Mouse (Mus musculus) cerebellum, adult 9-10 months (tissue): Measurements from ENCODE around the gene Prtg.

Experiments used
- DNase-seq: peaks from one replicate; pipeline ENCODE4 v3.0.0; 2022

The Prtg gene

DNA sequence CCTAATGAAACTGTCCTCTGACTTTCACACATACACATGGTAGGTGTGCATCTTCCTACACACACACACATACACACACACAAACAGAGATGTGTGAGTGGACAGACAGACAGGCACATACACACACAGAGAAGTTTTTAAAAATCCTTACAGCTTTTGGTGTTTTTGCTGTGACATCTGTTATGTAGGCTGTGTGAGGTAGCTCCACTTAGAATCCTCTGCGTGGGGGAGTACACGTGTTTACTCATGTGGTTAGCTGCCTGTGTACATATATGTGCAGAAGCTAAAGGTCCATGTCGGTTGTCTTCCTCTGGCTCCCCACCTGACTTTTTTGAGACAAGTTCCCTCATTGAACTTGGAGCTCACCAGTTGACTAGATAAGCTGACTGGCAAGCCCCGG lies 56.3 kb downstream of the Prtg start:
- DNase-seq, result no peak

DNA sequence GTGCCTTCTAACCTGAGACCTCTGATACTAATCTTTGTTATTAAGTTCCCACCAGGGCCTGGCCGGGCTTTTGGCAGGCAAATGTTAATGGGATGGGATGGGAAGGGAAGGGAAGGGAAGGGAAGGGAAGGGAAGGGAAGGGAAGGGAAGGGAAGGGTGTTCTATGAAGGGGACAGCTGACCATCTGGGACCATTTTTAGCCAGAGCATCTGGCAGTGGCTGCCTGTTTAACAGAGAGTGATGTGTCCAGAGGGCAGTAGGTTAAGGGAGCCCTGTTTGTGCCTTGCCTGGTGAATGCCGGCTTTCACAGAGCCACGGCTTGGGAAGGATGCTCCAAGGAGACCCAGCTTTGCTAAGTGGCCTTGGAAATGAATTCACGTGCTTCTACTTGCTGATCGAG lies 57.1 kb downstream of the Prtg start:
- no peak for DNase-seq

DNA sequence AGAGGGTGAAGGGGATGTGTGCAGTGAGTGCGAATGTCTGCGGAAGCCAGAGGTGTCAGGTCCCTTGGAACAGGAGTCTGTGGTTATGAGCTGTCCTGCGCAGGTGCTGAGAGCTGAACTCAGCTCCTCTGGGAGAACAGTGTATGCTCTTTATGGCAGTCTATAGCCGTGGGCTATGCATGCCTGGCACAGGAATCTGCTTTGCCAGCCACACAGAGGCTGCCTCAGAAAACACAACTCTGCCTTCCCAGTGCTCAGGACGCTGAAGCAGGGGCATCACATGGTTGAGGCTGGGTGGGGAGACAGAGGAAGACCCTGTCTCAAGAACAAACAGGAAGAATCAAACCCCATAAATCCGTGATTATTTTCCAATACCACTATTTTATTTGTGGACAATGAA lies 60.8 kb downstream of the Prtg start:
- no peak for DNase-seq

DNA sequence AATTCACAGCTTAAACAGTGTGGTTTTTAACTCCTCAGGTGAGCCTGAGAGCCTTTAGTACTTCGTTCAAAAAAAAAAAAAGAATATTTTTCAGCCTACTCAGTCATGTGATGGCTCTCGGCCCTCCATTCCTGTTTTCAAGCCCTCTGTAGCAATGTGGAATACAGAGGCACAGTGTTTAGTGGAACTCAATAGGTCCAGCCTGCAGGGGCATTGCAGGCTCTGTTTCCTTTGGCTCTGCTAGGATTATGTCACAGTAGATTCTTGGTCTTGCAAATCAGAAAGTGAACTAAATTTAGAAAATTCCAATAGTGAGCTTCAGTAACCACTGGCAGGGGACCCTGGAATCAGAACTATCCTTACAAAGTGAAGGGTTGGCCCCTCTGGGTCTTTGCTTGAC lies 62.1 kb downstream of the Prtg start:
- peak; percentile 11 for DNase-seq

DNA sequence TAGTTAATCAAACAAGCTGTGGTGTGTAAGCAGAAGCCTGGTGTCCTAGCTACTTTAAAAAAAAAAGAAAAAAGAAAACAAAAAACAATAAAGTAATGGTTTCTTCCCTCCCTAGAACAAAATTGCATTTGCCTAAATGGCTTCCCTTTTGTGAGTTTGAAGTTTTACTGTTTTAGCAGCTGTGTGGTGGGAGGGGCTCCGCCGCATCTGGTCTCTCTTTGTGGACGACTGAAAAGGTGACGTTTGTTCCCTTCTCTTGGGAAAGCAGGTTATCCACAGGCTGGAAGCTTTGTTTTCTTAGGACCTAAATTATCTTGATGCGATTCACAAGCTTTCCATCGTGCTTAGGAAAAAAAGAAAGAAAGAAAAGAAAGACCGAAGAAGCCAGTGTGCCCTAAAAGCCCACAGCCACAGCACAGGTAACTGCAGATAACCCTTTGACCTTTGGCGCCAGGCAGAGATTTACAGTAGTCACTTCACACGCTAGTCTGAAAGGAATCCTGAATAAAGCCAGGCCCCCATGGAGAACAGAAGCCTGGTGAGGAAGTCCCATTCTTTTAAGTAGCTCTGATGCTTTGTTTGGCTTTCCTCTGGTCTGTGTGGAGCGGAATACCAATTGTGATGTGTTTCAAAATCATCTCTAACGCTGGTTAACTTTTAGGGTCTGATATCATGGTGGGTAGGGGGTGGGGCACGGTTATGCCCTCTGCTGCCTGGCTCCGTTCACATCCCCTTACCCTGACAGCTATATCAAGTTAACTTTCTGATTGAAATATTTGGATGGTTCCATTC lies 65.0 kb downstream of the Prtg start:
- no peak for DNase-seq

- DNase-seq, result no peak
Measured at GRCm38 (mm10) chr9:72872298-72873130, 65.8 kb downstream of the Prtg start.

DNA sequence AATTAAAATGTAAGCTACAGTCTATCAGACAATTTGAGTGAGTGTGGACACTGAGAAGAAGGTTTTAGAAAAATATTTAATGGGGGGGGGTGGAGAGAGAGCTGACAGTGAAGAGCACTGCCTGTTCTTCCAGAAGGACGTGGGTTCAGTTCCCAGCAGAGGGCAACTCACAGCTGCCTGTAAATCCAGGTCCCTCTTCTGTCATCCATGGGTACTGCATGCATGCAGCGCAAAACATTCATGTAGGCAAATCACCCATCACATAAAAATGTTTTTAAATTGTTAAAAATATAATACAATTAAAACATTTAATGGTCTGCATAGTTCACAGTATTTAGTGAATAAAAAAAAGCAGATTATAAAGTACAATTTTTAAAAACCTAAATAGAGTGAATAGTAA lies 69.2 kb downstream of the Prtg start:
- DNase-seq, result no peak

GRCm38 (mm10) chr9:72877905-72878304 lies 71.2 kb downstream of the Prtg start:
- no peak for DNase-seq

DNA sequence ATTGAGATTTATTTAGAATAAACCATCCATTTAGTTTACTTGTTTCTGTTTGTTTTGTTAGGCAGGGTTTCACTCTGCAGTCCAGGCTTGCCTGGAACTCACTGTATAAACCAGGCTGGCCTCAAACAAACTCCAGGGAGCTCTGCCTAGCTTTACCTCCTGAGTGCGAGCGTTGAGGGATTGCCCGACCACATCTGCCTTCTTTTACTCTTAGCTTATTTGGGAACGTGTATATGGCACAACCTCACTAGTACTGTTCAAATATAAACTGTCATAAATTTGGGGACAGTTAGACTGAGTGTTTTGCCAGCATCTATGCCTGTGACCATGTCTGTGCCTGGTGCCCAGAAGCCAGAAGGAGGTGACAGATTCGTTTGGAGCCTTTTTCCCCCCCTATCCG lies 72.0 kb downstream of the Prtg start:
- DNase-seq, result no peak

DNA sequence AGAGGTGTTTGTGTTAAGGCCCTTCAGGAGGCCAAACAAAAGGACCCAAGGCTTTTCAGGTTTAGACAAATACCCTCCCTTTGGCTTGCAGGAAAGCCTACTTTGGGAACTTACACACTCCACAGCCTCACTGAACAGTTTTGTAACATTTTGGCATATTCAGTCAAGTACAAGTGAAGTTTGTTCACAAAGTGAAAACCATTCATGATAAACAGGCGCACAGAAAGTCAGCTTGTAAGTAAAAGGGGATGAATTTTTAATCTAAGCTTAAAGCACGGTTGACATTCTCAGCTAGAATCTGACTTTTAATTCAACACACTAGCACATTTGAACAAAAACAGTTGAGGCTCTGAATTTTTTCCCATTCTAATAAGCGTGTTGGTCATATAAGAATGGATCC lies 72.9 kb downstream of the Prtg start:
- DNase-seq, result no peak

- no peak for DNase-seq
Measured at GRCm38 (mm10) chr9:72880225-72880960, 73.7 kb downstream of the Prtg start.

- DNase-seq, result peak; percentile 23
Measured at GRCm38 (mm10) chr9:72881026-72881768, 74.5 kb downstream of the Prtg start.

DNA sequence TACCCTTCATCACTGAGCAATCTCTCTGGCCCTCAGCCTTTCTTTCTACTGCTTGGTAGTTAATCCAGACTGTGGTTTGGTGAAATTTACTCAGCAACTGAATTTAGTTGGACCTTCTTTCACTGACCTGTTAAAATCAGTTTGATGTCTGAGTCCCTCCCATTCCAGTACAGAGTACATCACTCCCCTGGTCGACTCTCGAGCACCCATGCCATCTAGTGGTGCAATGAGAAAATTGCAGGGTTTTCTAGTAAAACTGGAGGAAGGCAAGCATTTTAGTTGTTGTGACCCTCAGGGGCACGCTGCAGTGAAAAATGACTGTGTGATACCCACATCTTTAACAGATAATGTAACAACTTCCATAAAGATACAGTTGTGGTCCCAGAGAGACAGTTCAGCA lies 77.3 kb downstream of the Prtg start:
- peak; percentile 35 for DNase-seq

- peak; percentile 22 for DNase-seq
Measured at GRCm38 (mm10) chr9:72889777-72890176, 83.1 kb downstream of the Prtg start.

- no peak for DNase-seq
Measured at GRCm38 (mm10) chr9:72890499-72891085, 83.9 kb downstream of the Prtg start.

DNA sequence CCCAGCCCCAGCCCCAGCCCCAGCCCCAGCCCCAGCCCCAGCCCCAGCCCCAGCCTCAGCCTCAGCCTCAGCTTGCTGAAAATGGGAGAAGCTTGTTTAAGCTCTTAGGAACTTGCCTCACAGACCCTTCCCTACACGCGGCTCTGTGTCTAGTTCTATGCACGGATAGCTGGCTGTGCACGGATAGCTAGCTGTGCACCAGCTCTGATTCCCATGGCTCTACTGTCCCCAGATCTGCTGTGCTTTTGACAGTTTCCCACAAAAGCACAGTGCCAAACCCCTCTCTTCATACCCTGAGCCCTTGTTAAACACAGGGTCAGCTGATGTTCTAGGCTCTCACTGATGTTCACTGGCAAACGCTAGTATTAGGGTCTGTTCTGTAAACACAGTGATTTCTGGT lies 86.1 kb downstream of the Prtg start:
- DNase-seq, result no peak

DNA sequence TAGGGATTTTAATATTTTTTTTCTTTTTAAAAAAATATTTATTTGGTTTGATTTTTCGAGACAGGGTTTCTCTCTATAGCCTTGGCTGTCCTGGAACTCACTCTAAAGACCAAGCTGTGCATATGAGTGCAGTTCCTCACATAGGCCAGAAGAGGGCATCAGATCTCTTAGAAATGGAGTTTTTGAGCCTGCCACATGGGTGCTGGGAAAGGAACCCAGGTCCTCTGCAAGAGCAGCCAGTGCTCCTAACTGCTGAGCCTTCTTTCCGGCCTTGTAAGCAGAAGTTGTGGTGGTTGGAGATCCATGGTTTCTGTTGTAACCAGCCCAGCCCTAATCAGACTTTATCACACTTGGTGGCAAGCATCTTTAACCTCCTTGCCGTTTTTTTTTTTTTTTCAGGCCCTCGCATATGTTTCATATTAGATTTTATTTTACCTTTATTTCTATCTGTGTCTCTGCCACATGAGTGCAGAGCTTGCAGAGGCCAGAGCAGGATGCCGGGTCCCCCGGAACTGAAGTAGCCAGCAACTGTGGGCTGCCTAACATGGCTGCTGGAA lies 88.2 kb downstream of the Prtg start:
- no peak for DNase-seq

GRCm38 (mm10) chr9:72902057-72902456 lies 95.4 kb downstream of the Prtg start:
- DNase-seq, result no peak

DNA sequence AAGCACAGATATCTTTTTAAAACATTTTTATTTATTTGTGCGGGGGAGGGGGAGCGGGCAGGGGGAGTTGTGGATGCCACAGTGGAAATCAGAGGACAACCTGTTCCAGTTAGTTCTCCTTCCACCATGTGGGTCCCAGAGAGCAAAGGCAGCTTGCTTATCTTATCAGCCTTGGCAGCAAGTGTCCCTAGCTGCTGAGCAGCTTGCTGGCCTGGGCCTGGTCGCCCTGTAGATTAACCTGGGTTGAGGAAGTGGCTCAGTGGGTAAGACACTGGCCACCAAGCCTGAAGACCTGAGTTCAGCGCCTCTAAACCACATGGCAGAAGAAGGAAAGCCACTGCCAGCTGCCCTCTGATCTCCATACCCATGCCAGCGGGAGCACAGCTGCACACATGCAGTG lies 95.9 kb downstream of the Prtg start:
- no peak for DNase-seq

GRCm38 (mm10) chr9:72906693-72907103 lies 100.0 kb downstream of the Prtg start:
- no peak for DNase-seq

- no peak for DNase-seq
Measured at GRCm38 (mm10) chr9:72911381-72911780, 104.7 kb downstream of the Prtg start.

- no peak for DNase-seq
Measured at GRCm38 (mm10) chr9:72913551-72913950, 106.9 kb downstream of the Prtg start.
